ENCODE assay signal across 11 mouse cellular contexts in genomic region chr13:101311634-101312314, GRCm38 (mm10).
DNase-seq lines count a peak whose midpoint lies in the region; ATAC-seq and TF ChIP-seq lines count a peak whose summit lies in the region.
"Had no signal": no experiment of that assay in that cellular context is flagged by ENCODE, and none has a peak within 500 bp of the region (broad histone marks: within the 10 kb centered on the region; RNA-seq: fewer than 3 reads in every experiment).

No protein-coding gene starts in this region.

- peaks cover 7% of the 10 kb centered on the region; the same call in 1 of the 2 replicates for H3K4me1 ChIP-seq in lung, postnatal 0 days (ENCODE audit: insufficient read depth, low read depth, low read length)

- TF ChIP-seq EP300 in lung, postnatal 0 days (IDR thresholded peaks at IDR 0.05): no peak

- no peak overlapping the region for H3K27ac ChIP-seq in lung, postnatal 0 days (ENCODE audit: low read length)
- H3K27ac ChIP-seq: heart, adult 2 months had no signal

- DNase-seq in cerebellum, postnatal 10 days: peak; percentile 26 to 27
- no peak for DNase-seq in cerebellum, postnatal 25 days
- peak; percentile 72 for DNase-seq in adrenal gland, adult 2 months
- peak; percentile 39 for DNase-seq in kidney, adult 9 months
- DNase-seq in lung, postnatal 0 days (ENCODE audit: low spot score): peak; percentile 67
- DNase-seq in adipocyte (ENCODE audit: low spot score): no peak
- DNase-seq in left cerebral cortex, adult 11 months (ENCODE audit: low spot score): no peak
- no peak for DNase-seq in neural tube, embryonic 10.5 days (ENCODE audit: extremely low spot score, low spot score)
- DNase-seq: cerebellum, adult 11-12 months had no signal

- TF ChIP-seq CTCF in lung, postnatal 0 days (IDR thresholded peaks at IDR 0.05): no peak

- no peak overlapping the region for H3K9ac ChIP-seq in lung, postnatal 0 days (replicated peaks; ENCODE audit: low read depth)

- H3K27me3 ChIP-seq in lung, postnatal 0 days (replicated peaks; ENCODE audit: insufficient read depth, low read length): peaks cover 5% of the 10 kb centered on the region; the same call in 1 of the 2 replicates
- H3K27me3 ChIP-seq: Patski had no signal

- 34% methylated on average over 3 of the region's 3 CpGs for WGBS in lung, postnatal 0 days

- peak; percentile 57 for ATAC-seq in lung, postnatal 0 days
- ATAC-seq: Patski had no signal

- H3K36me3 ChIP-seq in lung, postnatal 0 days (ENCODE audit: insufficient read depth, low read length): no peaks in the 10 kb centered on the region

- H3K4me2 ChIP-seq in lung, postnatal 0 days (replicated peaks; ENCODE audit: low read depth, low read length): no peak overlapping the region

- no peaks in the 10 kb centered on the region for H3K9me3 ChIP-seq in lung, postnatal 0 days (ENCODE audit: low read length)

- no peak overlapping the region for H3K4me3 ChIP-seq in lung, postnatal 0 days (ENCODE audit: low read depth, low read length)
- H3K4me3 ChIP-seq: heart, adult 2 months had no signal

Comparison
In these comparisons a context has a peak if more than half of its experiments do, and no peak if none do; other contexts are left out.
1. DNase-seq: peak in cerebellum, postnatal 10 days (2 of 2), adrenal gland, adult 2 months (single experiment), kidney, adult 9 months (single experiment) and lung, postnatal 0 days (single experiment); none in cerebellum, postnatal 25 days (0 of 2), adipocyte (single experiment), left cerebral cortex, adult 11 months (single experiment) and neural tube, embryonic 10.5 days (single experiment).